Mouse (Mus musculus) cerebellum, adult 9-10 months (tissue): ENCODE measurements around the gene Fez2.

Source experiments
- DNase-seq: peaks from one replicate; pipeline ENCODE4 v3.0.0; 2022

Fez2 gene

GRCm38 (mm10) chr17:78407581-78407980 lies 10.4 kb downstream of the Fez2 start:
- no peak for DNase-seq

- no peak for DNase-seq
Measured at GRCm38 (mm10) chr17:78406854-78407253, 11.1 kb downstream of the Fez2 start.

- peak; percentile 96 for DNase-seq
Measured at GRCm38 (mm10) chr17:78405336-78405735, 12.6 kb downstream of the Fez2 start.

GRCm38 (mm10) chr17:78403804-78404203 lies 14.1 kb downstream of the Fez2 start:
- no peak for DNase-seq

GRCm38 (mm10) chr17:78403229-78403628 lies 14.7 kb downstream of the Fez2 start:
- no peak for DNase-seq

- no peak for DNase-seq
Measured at GRCm38 (mm10) chr17:78402174-78402573, 15.8 kb downstream of the Fez2 start.

GRCm38 (mm10) chr17:78401713-78402112 lies 16.2 kb downstream of the Fez2 start:
- peak; percentile 89 for DNase-seq

- DNase-seq = no peak
Measured at GRCm38 (mm10) chr17:78401311-78401710, 16.6 kb downstream of the Fez2 start.

- DNase-seq = no peak
Measured at GRCm38 (mm10) chr17:78400130-78400840, 17.7 kb downstream of the Fez2 start.

GRCm38 (mm10) chr17:78392401-78393087 lies 25.4 kb downstream of the Fez2 start:
- DNase-seq = no peak

GRCm38 (mm10) chr17:78389573-78389972 lies 28.4 kb downstream of the Fez2 start:
- no peak for DNase-seq

GRCm38 (mm10) chr17:78388101-78388847 lies 29.7 kb downstream of the Fez2 start:
- DNase-seq = no peak

- DNase-seq = no peak
Measured at GRCm38 (mm10) chr17:78387665-78388064, 30.3 kb downstream of the Fez2 start.

GRCm38 (mm10) chr17:78382321-78382720 lies 35.6 kb downstream of the Fez2 start:
- no peak for DNase-seq

GRCm38 (mm10) chr17:78379730-78380245 lies 38.2 kb downstream of the Fez2 start:
- no peak for DNase-seq

- DNase-seq = no peak
Measured at GRCm38 (mm10) chr17:78379079-78379729, 38.7 kb downstream of the Fez2 start.

GRCm38 (mm10) chr17:78376587-78376986 lies 41.4 kb downstream of the Fez2 start:
- DNase-seq = no peak

GRCm38 (mm10) chr17:78374756-78375155 lies 43.2 kb downstream of the Fez2 start:
- DNase-seq = no peak

GRCm38 (mm10) chr17:78373849-78374248 lies 44.1 kb downstream of the Fez2 start:
- no peak for DNase-seq

GRCm38 (mm10) chr17:78373174-78373573 lies 44.8 kb downstream of the Fez2 start:
- no peak for DNase-seq

- DNase-seq = no peak
Measured at GRCm38 (mm10) chr17:78370445-78370844, 47.5 kb downstream of the Fez2 start.

- no peak for DNase-seq
Measured at GRCm38 (mm10) chr17:78368481-78368880, 49.5 kb downstream of the Fez2 start.

GRCm38 (mm10) chr17:78366070-78366469 lies 51.9 kb downstream of the Fez2 start:
- no peak for DNase-seq
